Mouse (Mus musculus) forebrain, embryonic 16.5 days (tissue): ENCODE measurements around the gene Napa. TPM values are rescaled to one million over a fixed set of nuclear protein-coding genes. Genes with fewer than 3 reads are reported as not detected.
A peak's percentile ranks its signal among the peaks of the same experiment; 100 is the strongest.

Experiments
- ATAC-seq: fragments of 200-750 bp; cut with Nextera tagmentation; 2 replicates; pipeline ENCODE4 v1.8.0; 2017; ENCODE audit warnings: mild to moderate bottlenecking, moderate library complexity
- H3K27ac ChIP-seq: fragments of 300-500 bp; sonication (generic); 2 replicates; pipeline ENCODE4 v1.5.1; 2014; ENCODE audit warnings: low read length, control low read depth
- H3K27me3 ChIP-seq: fragments of 300-500 bp; sonication (generic); replicated peaks from 2 replicates; pipeline ENCODE4 v1.6.1; 2014; ENCODE audit warnings: low read length; ENCODE audit not compliant: control insufficient read depth, insufficient read depth
- H3K36me3 ChIP-seq: fragments of 300-500 bp; sonication (generic); 2 replicates; pipeline ENCODE4 v1.6.1; 2014; ENCODE audit not compliant: control insufficient read depth, insufficient read depth
- H3K4me1 ChIP-seq: fragments of 300-500 bp; sonication (generic); replicated peaks from 2 replicates; pipeline ENCODE4 v1.6.1; 2014; ENCODE audit warnings: low read length; ENCODE audit not compliant: control insufficient read depth, insufficient read depth
- H3K4me2 ChIP-seq: fragments of 300-500 bp; sonication (generic); 2 replicates; pipeline ENCODE4 v1.6.1; 2014; ENCODE audit warnings: mild to moderate bottlenecking, low read length, control low read depth
- H3K4me3 ChIP-seq: fragments of 300-500 bp; sonication (generic); replicated peaks from 2 replicates; pipeline ENCODE4 v1.5.1; 2014; ENCODE audit warnings: mild to moderate bottlenecking, low read length, control low read depth
- H3K9ac ChIP-seq: fragments of 300-500 bp; sonication (generic); replicated peaks from 2 replicates; pipeline ENCODE4 v1.6.1; 2014; ENCODE audit warnings: low read depth, low read length, control low read depth
- H3K9me3 ChIP-seq: fragments of 300-500 bp; sonication (generic); 2 replicates; pipeline ENCODE4 v1.6.1; 2016; ENCODE audit warnings: low read length; ENCODE audit not compliant: control insufficient read depth
- WGBS: fragments of 180-500 bp; shearing (Covaris S2); extraction: QIAGEN DNeasy Blood & Tissue Kit; methylation state at CpG from one replicate; pipeline ENCODE4 v1.1.7; 2014; 5-methylcytosine and 5-hydroxymethylcytosine counted together
- polyA plus RNA-seq: library from polyadenylated mRNA; unstranded; fragments of >200 nt; fragmentation: Nextera tagmentation; extraction: Ambion mirVana; gene quantifications from 2 replicates; pipeline ENCODE4 v1.2.1, GENCODE M21; 2015

Gene Napa
- polyA plus RNA-seq, 1 experiment from 2014 or later = 220 TPM

DNA sequence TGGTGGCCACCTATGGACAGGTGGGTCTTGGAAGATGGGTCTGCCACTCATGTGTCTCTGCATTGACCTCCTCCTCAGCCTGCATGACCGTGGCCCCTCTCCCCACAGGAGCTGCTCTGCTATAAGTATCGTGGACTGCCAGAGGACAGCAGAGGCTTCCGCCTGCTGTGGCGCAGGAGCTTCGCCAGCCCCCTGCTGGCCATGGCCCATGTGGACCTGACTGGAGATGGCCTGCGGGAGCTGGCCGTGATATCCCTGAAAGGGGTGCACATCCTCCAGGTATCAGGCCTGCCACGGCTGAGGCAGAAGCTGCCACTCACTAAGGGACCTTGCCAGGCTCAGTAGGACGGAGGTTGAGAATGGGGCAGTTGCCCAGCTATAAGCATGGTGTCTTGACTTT, 27.6 kb downstream of the Napa start:
- H3K4me3 ChIP-seq = no peak overlapping the region
- H3K36me3 ChIP-seq = no peaks in the 10 kb centered on the region
- H3K9ac ChIP-seq = no peak overlapping the region
- no peak overlapping the region for H3K27ac ChIP-seq
- H3K9me3 ChIP-seq = no peaks in the 10 kb centered on the region
- peaks cover 17% of the 10 kb centered on the region for H3K4me1 ChIP-seq
- 83% methylated on average over 9 of the region's 9 CpGs for WGBS
- no peaks in the 10 kb centered on the region for H3K27me3 ChIP-seq
- ATAC-seq = no peak
- no peak overlapping the region for H3K4me2 ChIP-seq

GRCm38 (mm10) chr7:16128344-16128743, 30.1 kb downstream of the Napa start:
- Histone ChIP-seq H3K27ac (no peak overlapping the region), H3K9me3 (no peaks in the 10 kb centered on the region), H3K9ac (no peak overlapping the region), H3K4me3 (no peak overlapping the region), H3K36me3 (no peaks in the 10 kb centered on the region), H3K4me1 (peaks cover 41% of the 10 kb centered on the region), H3K27me3 (no peaks in the 10 kb centered on the region), H3K4me2 (no peak overlapping the region)
- WGBS = 62% methylated on average over 6 of the region's 6 CpGs
- no peak for ATAC-seq

DNA sequence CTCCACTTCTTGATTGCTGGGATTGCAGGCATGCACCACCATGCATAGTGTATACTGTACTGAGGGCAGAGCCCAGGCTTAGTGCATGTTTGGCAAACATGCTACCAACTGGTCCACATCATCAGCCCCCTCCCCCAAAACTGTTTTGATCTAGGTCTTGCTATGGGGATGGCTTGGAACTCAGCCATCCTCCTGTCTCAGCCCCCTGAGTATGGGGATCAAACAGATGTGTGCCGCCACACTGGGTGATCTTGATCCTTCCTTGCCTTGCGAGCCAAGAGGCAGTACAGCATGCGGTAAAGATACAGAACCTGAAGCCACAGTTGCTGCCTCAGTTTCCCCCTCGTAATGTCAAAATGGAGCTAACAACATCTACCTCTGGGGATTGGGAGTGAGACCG, 30.6 kb downstream of the Napa start:
- Histone ChIP-seq H3K4me3 (peak overlapping the region; percentile 67), H3K9ac (peak overlapping the region; percentile 80; the same call in 1 of the 2 replicates), H3K9me3 (no peaks in the 10 kb centered on the region)

GRCm38 (mm10) chr7:16129421-16129845, 31.2 kb downstream of the Napa start, which contains the start of gene Slc8a2:
Gene Slc8a2 (plus strand): TSS chr7:16129826.
- peak; percentile 83 for ATAC-seq
- peaks cover 52% of the 10 kb centered on the region for H3K4me1 ChIP-seq
- WGBS = under 1% methylated on average over 12 of the region's 12 CpGs

More for the DNA sequence above, 30.6 kb downstream of the Napa start:
- H3K27ac ChIP-seq = no peak overlapping the region
- ATAC-seq = no peak
- 60% methylated on average over 5 of the region's 5 CpGs for WGBS
- H3K27me3 ChIP-seq = no peaks in the 10 kb centered on the region
- H3K36me3 ChIP-seq = no peaks in the 10 kb centered on the region
- H3K4me1 ChIP-seq = peaks cover 47% of the 10 kb centered on the region
- peak overlapping the region; percentile 69 for H3K4me2 ChIP-seq

DNA sequence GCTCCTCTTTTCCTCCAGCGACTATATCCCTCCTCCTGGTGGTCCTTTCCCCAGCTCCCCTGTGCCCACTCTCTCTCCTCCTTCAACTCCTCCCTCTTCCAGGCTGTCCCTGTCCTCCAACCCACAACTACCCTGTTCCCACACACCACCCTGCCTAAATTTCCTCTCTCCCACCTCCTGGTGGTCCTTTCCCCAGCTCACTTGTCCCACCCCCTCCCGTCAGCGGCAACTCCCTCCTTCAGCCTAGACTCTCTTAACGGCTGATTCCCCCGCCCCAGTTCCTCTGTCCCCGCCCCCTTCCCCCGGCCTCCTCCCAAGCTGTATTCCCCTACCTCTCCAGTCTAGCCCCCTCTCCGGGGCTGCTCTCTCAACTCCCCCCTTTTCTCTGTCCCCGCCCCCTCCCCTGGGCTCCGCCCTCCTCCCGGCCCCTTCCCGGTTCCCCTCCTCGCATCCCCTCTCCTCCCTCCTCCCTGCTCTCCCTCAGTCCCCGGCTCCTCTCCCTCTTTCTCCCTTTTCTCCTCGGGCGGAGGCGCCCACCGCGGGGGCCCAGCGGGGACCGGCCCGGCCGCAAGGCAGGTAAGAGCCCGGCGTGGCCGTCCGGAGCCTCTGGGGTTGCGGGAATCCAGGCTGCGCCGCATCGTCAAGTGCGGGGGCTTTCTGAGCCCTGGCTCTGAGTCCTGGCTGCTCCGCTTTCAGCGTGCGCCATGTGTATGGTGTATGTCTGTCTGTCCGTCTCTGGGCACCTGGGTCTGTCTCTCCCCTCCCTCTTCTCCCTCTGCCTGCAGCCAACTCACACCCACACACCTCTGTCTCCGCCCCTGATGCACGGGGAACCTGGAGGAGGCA, 31.8 kb downstream of the Napa start:
- ATAC-seq = peak; percentile 80
- 1% methylated on average over 36 of the region's 38 CpGs for WGBS
- H3K4me1 ChIP-seq = peaks cover 58% of the 10 kb centered on the region

More at GRCm38 (mm10) chr7:16129421-16129845, 31.2 kb downstream of the Napa start, which contains the start of gene Slc8a2:
- H3K27me3 ChIP-seq = no peaks in the 10 kb centered on the region
- no peaks in the 10 kb centered on the region for H3K36me3 ChIP-seq
- H3K27ac ChIP-seq = peak within 1 kb of the TSS; percentile 73
- peak within 1 kb of the TSS; percentile 67 for H3K4me3 ChIP-seq
- H3K9ac ChIP-seq = peak within 1 kb of the TSS; percentile 80
- H3K4me2 ChIP-seq = peak within 1 kb of the TSS; percentile 69
- H3K9me3 ChIP-seq = no peaks in the 10 kb centered on the region

DNA sequence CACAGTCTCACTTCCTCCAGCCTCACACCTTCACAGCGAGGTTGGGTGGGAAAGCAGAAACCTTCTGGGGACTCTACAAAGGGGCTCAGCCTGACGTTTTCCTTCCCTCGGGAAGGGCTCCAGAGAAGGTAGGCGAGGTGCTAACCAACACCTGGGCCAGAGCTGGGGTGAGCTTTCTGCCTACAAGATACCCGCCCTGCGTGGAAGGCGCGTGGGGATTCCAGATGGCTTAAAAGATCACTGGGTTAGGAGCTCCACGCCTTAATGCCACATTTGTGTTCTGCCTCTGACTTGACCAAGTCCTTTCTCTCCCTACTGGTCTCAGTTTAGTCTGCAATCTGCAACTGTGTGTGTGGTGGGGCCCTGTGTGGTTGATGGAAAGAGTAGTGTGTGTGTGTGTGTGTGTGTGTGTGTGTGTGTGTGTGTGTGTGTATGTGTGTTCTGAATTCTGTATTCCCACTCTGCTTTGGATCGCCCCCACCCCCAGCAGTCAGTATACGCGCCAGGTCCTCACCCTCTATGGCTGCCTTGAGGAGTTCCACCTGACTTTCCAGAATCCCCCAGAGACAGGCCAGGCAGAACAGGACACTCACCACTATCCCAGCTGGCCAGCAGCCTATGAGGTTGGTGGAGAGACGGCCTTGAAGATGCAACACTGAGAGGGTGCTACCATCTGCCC, 32.8 kb downstream of the Napa start:
- H3K27ac ChIP-seq = peak overlapping the region; percentile 73; the same call in 1 of the 2 replicates
- no peak for ATAC-seq
- no peaks in the 10 kb centered on the region for H3K27me3 ChIP-seq
- H3K4me2 ChIP-seq = peak overlapping the region; percentile 69
- peaks cover 67% of the 10 kb centered on the region for H3K4me1 ChIP-seq
- 32% methylated on average over 13 of the region's 13 CpGs for WGBS
- peak overlapping the region; percentile 67 for H3K4me3 ChIP-seq
- no peaks in the 10 kb centered on the region for H3K9me3 ChIP-seq
- peak overlapping the region; percentile 80 for H3K9ac ChIP-seq
- H3K36me3 ChIP-seq = no peaks in the 10 kb centered on the region

More for the DNA sequence above, 31.8 kb downstream of the Napa start:
- Histone ChIP-seq H3K4me3 (peak overlapping the region; percentile 67), H3K9me3 (no peaks in the 10 kb centered on the region), H3K27ac (peak overlapping the region; percentile 73), H3K4me2 (peak overlapping the region; percentile 69), H3K9ac (peak overlapping the region; percentile 80), H3K36me3 (no peaks in the 10 kb centered on the region), H3K27me3 (no peaks in the 10 kb centered on the region)

- H3K4me2 ChIP-seq = peak overlapping the region; percentile 69
- H3K36me3 ChIP-seq = no peaks in the 10 kb centered on the region
- H3K4me1 ChIP-seq = peaks cover 68% of the 10 kb centered on the region
- H3K4me3 ChIP-seq = no peak overlapping the region; the same call in 1 of the 2 replicates
- no peaks in the 10 kb centered on the region for H3K27me3 ChIP-seq
- ATAC-seq = no peak
- H3K27ac ChIP-seq = no peak overlapping the region
- H3K9me3 ChIP-seq = no peaks in the 10 kb centered on the region
- H3K9ac ChIP-seq = no peak overlapping the region
- WGBS = 5% methylated on average over 7 of the region's 7 CpGs
These were observed 33.9 kb downstream of the Napa start for GRCm38 (mm10) chr7:16132161-16132581.

- Histone ChIP-seq H3K27ac (no peak overlapping the region), H3K9me3 (no peaks in the 10 kb centered on the region), H3K9ac (no peak overlapping the region), H3K4me2 (no peak overlapping the region), H3K4me1 (peaks cover 68% of the 10 kb centered on the region), H3K27me3 (no peaks in the 10 kb centered on the region), H3K36me3 (no peaks in the 10 kb centered on the region), H3K4me3 (no peak overlapping the region)
- 68% methylated on average over 3 of the region's 3 CpGs for WGBS
- ATAC-seq = no peak
These were observed 34.7 kb downstream of the Napa start for GRCm38 (mm10) chr7:16132926-16133325.

DNA sequence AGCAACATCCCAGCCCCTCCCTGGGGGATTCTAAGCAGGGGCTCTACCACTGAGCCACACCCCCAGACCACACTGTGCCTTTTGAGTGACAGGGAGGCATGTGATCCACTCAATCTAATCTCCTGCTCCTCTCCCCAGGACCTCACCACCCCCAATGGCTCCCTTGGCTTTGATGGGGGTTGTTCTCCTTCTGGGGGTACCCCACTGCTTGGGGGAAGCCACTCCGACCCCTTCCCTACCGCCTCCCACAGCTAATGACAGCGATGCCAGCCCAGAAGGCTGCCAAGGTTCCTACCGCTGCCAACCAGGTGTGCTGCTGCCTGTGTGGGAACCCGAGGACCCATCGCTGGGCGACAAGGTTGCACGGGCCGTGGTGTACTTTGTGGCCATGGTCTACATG, 35.4 kb downstream of the Napa start:
- no peak for ATAC-seq
- WGBS = 91% methylated on average over 9 of the region's 9 CpGs
- peaks cover 66% of the 10 kb centered on the region for H3K4me1 ChIP-seq
- H3K9me3 ChIP-seq = no peaks in the 10 kb centered on the region
- no peaks in the 10 kb centered on the region for H3K36me3 ChIP-seq
- no peak overlapping the region for H3K9ac ChIP-seq
- no peak overlapping the region for H3K4me3 ChIP-seq
- H3K27me3 ChIP-seq = no peaks in the 10 kb centered on the region
- no peak overlapping the region for H3K4me2 ChIP-seq
- H3K27ac ChIP-seq = no peak overlapping the region
